Mouse (Mus musculus) intestine, embryonic 14.5 days (tissue): Measurements from ENCODE around the gene Prkn. TPM values are rescaled to one million over a fixed set of nuclear protein-coding genes. Genes with fewer than 3 reads are reported as not detected.

Experiments used
- ATAC-seq: fragments of 200-750 bp; cut with Nextera tagmentation; replicated peaks from 2 replicates; pipeline ENCODE4 v1.8.0; 2017; ENCODE audit warnings: low read depth, moderate number of reproducible peaks, moderate TSS enrichment, moderate library complexity; ENCODE audit not compliant: low FRiP score, low TSS enrichment
- DNase-seq: peaks from one replicate; pipeline ENCODE4 v3.0.0-alpha.2; 2018; ENCODE audit warnings: low spot score
- H3K27ac ChIP-seq: fragments of 300-500 bp; sonication (generic); 2 replicates; pipeline ENCODE4 v1.5.1; 2014; ENCODE audit warnings: low read depth, mild to moderate bottlenecking, control low read depth
- H3K27me3 ChIP-seq: fragments of 300-500 bp; sonication (generic); replicated peaks from 2 replicates; pipeline ENCODE4 v1.6.1; 2014; ENCODE audit warnings: low read length, control low read depth; ENCODE audit not compliant: control insufficient read depth, insufficient read depth
- H3K36me3 ChIP-seq: fragments of 300-500 bp; sonication (generic); 2 replicates; pipeline ENCODE4 v1.6.1; 2014; ENCODE audit warnings: low read length, control low read depth; ENCODE audit not compliant: control insufficient read depth, insufficient read depth
- H3K4me1 ChIP-seq: fragments of 300-500 bp; sonication (generic); replicated peaks from 2 replicates; pipeline ENCODE4 v1.6.1; 2014; ENCODE audit warnings: low read length, control low read depth, mixed read lengths; ENCODE audit not compliant: control insufficient read depth, insufficient read depth
- H3K4me2 ChIP-seq: fragments of 300-500 bp; sonication (generic); 2 replicates; pipeline ENCODE4 v1.6.1; 2014; ENCODE audit warnings: low read length
- H3K4me3 ChIP-seq: fragments of 300-500 bp; sonication (generic); 2 replicates; pipeline ENCODE4 v1.5.1; 2014; ENCODE audit warnings: low read depth, low read length, control low read depth, mixed read lengths
- H3K9ac ChIP-seq: fragments of 300-500 bp; sonication (generic); 2 replicates; pipeline ENCODE4 v1.6.1; 2014; ENCODE audit warnings: mild to moderate bottlenecking, low read length
- H3K9me3 ChIP-seq: fragments of 300-500 bp; sonication (generic); 2 replicates; pipeline ENCODE4 v1.6.1; 2016; ENCODE audit warnings: low read length, control low read depth; ENCODE audit not compliant: control insufficient read depth
- WGBS: fragments of 180-500 bp; shearing (Covaris S2); extraction: QIAGEN DNeasy Blood & Tissue Kit; methylation state at CpG from one replicate; pipeline ENCODE4 v1.1.7; 2014; 5-methylcytosine and 5-hydroxymethylcytosine counted together
- polyA plus RNA-seq: library from polyadenylated mRNA; unstranded; fragments of >200 nt; fragmentation: Nextera tagmentation; extraction: Ambion mirVana; gene quantifications from 2 replicates; pipeline ENCODE4 v1.2.1, GENCODE M21; 2014

Gene Prkn
- polyA plus RNA-seq, 1 experiment from 2014 or later: 2.3 TPM

- H3K27ac ChIP-seq: no peak overlapping the region
- ATAC-seq: no peak
- no peak overlapping the region for H3K4me2 ChIP-seq
- no peaks in the 10 kb centered on the region for H3K4me1 ChIP-seq
- H3K9me3 ChIP-seq: no peaks in the 10 kb centered on the region
- no peak for DNase-seq
- no peak overlapping the region for H3K9ac ChIP-seq
- no peaks in the 10 kb centered on the region for H3K36me3 ChIP-seq
- H3K4me3 ChIP-seq: no peak overlapping the region
- no peaks in the 10 kb centered on the region for H3K27me3 ChIP-seq
Observed at GRCm38 (mm10) chr17:11271876-11272275, 431.7 kb downstream of the Prkn start.

GRCm38 (mm10) chr17:11284246-11284645, 444.1 kb downstream of the Prkn start:
- H3K4me2 ChIP-seq: no peak overlapping the region
- no peak overlapping the region for H3K9ac ChIP-seq
- ATAC-seq: no peak
- no peak overlapping the region for H3K27ac ChIP-seq
- H3K4me3 ChIP-seq: no peak overlapping the region
- DNase-seq: no peak
- H3K9me3 ChIP-seq: no peaks in the 10 kb centered on the region
- no peaks in the 10 kb centered on the region for H3K27me3 ChIP-seq
- H3K4me1 ChIP-seq: no peaks in the 10 kb centered on the region
- H3K36me3 ChIP-seq: no peaks in the 10 kb centered on the region
- 81% methylated on average over 4 of the region's 4 CpGs for WGBS

GRCm38 (mm10) chr17:11290183-11290582, 450.0 kb downstream of the Prkn start:
- no peak overlapping the region for H3K4me2 ChIP-seq
- DNase-seq (no peak), ATAC-seq (no peak)
- no peaks in the 10 kb centered on the region for H3K27me3 ChIP-seq
- H3K4me1 ChIP-seq: no peaks in the 10 kb centered on the region
- H3K36me3 ChIP-seq: no peaks in the 10 kb centered on the region
- H3K9me3 ChIP-seq: no peaks in the 10 kb centered on the region
- 60% methylated on average over 3 of the region's 3 CpGs for WGBS
- H3K4me3 ChIP-seq: no peak overlapping the region
- no peak overlapping the region for H3K27ac ChIP-seq
- H3K9ac ChIP-seq: no peak overlapping the region

- H3K9me3 ChIP-seq: no peaks in the 10 kb centered on the region
- H3K4me3 ChIP-seq: no peak overlapping the region
- 61% methylated on average over 9 of the region's 9 CpGs for WGBS
- no peaks in the 10 kb centered on the region for H3K27me3 ChIP-seq
- H3K9ac ChIP-seq: no peak overlapping the region
- no peak for ATAC-seq
- no peak for DNase-seq
- H3K4me1 ChIP-seq: no peaks in the 10 kb centered on the region
- H3K27ac ChIP-seq: no peak overlapping the region
- no peak overlapping the region for H3K4me2 ChIP-seq
- H3K36me3 ChIP-seq: no peaks in the 10 kb centered on the region
Observed at GRCm38 (mm10) chr17:11303116-11303515, 462.9 kb downstream of the Prkn start.

- DNase-seq (no peak), ATAC-seq (no peak)
- H3K4me1 ChIP-seq: no peaks in the 10 kb centered on the region
Observed at GRCm38 (mm10) chr17:11309843-11310242, 469.7 kb downstream of the Prkn start.

GRCm38 (mm10) chr17:11314163-11314562, 474.0 kb downstream of the Prkn start:
- DNase-seq (no peak), ATAC-seq (no peak)
- Histone ChIP-seq H3K36me3 (no peaks in the 10 kb centered on the region), H3K27ac (no peak overlapping the region), H3K4me3 (no peak overlapping the region), H3K9ac (no peak overlapping the region), H3K4me1 (no peaks in the 10 kb centered on the region), H3K27me3 (no peaks in the 10 kb centered on the region), H3K4me2 (no peak overlapping the region), H3K9me3 (no peaks in the 10 kb centered on the region)
- WGBS: 95% methylated on average over 2 of the region's 2 CpGs

More at GRCm38 (mm10) chr17:11309843-11310242, 469.7 kb downstream of the Prkn start:
- no peaks in the 10 kb centered on the region for H3K36me3 ChIP-seq
- H3K9me3 ChIP-seq: no peaks in the 10 kb centered on the region
- no peak overlapping the region for H3K4me2 ChIP-seq
- H3K4me3 ChIP-seq: no peak overlapping the region
- no peak overlapping the region for H3K9ac ChIP-seq
- no peak overlapping the region for H3K27ac ChIP-seq
- 19% methylated on average over 1 of the region's 1 CpGs for WGBS
- no peaks in the 10 kb centered on the region for H3K27me3 ChIP-seq

GRCm38 (mm10) chr17:11315675-11316074, 475.5 kb downstream of the Prkn start:
- Histone ChIP-seq H3K27ac (no peak overlapping the region), H3K4me2 (no peak overlapping the region), H3K27me3 (no peaks in the 10 kb centered on the region), H3K4me3 (no peak overlapping the region), H3K9me3 (no peaks in the 10 kb centered on the region), H3K4me1 (no peaks in the 10 kb centered on the region), H3K9ac (no peak overlapping the region), H3K36me3 (no peaks in the 10 kb centered on the region)
- WGBS: 93% methylated on average over 4 of the region's 4 CpGs
- no peak for ATAC-seq
- no peak for DNase-seq

GRCm38 (mm10) chr17:11318946-11319345, 478.8 kb downstream of the Prkn start:
- H3K9ac ChIP-seq: no peak overlapping the region
- H3K27ac ChIP-seq: no peak overlapping the region
- no peaks in the 10 kb centered on the region for H3K4me1 ChIP-seq
- ATAC-seq: no peak
- no peaks in the 10 kb centered on the region for H3K9me3 ChIP-seq
- no peaks in the 10 kb centered on the region for H3K27me3 ChIP-seq
- no peaks in the 10 kb centered on the region for H3K36me3 ChIP-seq
- H3K4me3 ChIP-seq: no peak overlapping the region
- H3K4me2 ChIP-seq: no peak overlapping the region
- DNase-seq: no peak
- 85% methylated on average over 7 of the region's 7 CpGs for WGBS

GRCm38 (mm10) chr17:11319666-11320360, 479.6 kb downstream of the Prkn start:
- Histone ChIP-seq H3K9ac (no peak overlapping the region), H3K4me3 (no peak overlapping the region), H3K9me3 (no peaks in the 10 kb centered on the region), H3K4me1 (no peaks in the 10 kb centered on the region), H3K27me3 (no peaks in the 10 kb centered on the region), H3K36me3 (no peaks in the 10 kb centered on the region), H3K4me2 (no peak overlapping the region), H3K27ac (no peak overlapping the region)
- DNase-seq (no peak), ATAC-seq (no peak)
- WGBS: 60% methylated on average over 7 of the region's 7 CpGs
